Mouse (Mus musculus) CD8-positive naive resting alpha-beta T cell, adult 2 months (primary cell): ENCODE data around the gene Obp2b.

Experiments used
- DNase-seq, 2 experiments: peaks; one replicate each; pipeline ENCODE4 v3.0.0; 2022; ENCODE audit warnings: low read depth in 2 of 2, low spot score in 2 of 2

The Obp2b gene

DNA sequence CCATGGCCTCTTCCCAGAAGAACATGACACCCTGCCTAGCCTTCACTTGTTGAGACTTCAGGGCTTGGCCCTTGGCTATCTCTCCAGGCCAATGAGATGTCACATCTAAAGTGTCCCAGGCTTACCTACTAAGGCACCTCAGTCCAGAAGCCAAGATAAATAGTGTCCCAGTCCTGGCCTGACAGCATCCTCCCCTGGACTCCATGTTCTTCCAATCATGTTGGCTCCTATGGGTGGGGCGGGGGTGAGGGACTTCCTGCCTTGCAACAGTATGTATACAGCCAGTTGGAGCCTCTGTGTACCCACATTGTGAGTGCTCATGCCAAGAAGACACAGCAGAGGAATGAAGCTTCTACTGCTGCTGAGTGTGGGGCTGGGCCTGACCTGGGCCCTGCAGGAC is 39.9 kb downstream of the Obp2b start, which contains the start of gene Lcn11:
Gene Lcn11, plus strand, starts transcription at position 301 of the 400 bp plus-strand sequence.
- no peak for DNase-seq

DNA sequence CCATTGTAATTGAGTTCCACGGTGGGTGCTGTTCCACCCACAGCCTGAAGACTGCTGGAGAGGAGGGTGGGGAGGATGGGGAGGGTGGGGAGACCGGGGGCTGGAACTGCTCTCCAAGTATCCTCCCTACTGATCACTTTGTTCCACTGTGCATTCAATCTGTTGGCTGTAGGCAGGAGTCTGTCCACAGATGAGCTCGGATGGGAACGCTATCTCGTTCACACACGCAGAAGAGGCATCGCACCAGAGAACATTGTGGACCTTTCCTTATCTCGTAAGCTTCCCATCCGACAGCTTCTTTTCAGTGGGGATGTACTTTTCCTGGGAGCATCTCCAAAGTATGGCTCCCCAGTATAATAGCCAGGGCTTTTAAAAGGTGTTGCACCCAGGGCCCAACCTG is 42.3 kb downstream of the Obp2b start:
- DNase-seq = no peak

DNA sequence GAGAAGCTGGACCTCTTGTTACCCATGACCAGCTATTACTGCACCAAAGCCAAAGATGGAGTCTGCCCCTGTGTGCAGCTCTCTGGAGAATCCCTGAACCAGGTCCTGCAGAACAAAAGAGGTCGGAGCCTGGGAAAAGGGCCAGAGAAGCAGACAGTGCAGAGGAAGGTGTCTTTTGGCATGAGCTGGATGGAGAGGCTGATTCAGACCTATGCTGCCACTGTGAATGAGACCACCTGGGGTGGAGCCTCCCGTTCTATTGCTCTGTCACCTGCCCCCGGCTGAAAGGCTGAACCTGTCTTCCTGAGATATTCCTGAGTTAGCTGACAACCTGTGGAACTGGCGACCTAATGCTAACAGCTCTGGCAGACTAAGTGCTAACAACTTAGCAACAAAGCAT is 44.1 kb downstream of the Obp2b start:
- no peak for DNase-seq

DNA sequence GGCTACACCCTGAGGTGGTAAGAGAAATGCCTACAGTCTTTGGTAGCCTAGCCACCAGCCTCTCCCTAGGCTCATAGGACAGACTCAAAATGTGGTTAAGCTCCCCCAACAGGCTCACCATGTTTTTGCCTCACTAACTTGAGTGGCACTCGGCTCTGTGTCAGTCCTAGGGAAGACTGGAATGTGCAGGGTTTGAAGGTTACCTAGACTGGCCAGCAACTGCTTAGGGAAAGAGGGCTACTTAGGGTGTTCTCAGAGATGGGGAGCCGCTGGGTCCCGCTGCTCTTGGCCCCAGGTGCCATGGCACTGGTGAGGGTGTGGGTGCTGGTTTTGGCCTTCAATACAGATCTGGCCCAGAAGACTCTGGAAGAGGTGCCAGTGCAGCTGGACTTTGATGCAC is 45.1 kb downstream of the Obp2b start, which contains the start of gene Gm13539:
Gene Gm13539, plus strand, starts transcription at position 301 of the 400 bp plus-strand sequence.
- no peak for DNase-seq

DNA sequence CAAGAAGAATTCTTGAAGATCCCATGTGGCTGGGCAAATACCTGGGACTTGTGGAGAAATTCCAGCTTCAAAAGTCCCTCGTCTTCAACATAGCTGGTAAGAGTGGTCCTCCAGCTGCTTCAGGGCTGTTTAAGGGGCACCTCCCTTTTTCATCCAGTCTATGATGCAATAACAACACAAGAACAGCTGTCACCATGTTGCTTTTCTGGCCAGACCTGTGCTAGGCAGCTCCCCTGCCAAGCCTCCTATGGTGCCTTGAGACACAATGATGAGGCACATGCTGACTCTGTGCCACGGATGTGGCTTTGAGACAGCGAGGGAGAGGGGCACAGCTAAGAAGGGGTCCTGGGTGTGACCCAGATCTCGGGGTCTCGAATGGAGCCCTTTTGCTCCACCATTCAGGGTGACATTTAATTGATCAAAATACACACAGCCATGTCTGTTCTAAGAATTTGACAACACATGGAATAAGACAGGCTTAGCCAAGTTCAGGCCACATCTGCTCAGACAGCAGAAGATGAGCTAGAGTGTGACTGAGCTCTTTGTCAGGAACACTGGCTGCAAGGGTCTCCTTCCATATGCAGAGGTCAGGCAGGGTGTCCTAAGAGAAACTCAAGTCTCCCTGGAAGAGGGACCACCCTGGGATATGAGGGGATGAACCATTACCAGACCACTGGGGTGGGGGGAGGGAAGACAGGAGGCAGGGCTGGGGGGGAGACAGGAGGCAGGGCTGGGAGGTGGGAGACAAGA is 48.9 kb downstream of the Obp2b start:
- DNase-seq = no peak

DNA sequence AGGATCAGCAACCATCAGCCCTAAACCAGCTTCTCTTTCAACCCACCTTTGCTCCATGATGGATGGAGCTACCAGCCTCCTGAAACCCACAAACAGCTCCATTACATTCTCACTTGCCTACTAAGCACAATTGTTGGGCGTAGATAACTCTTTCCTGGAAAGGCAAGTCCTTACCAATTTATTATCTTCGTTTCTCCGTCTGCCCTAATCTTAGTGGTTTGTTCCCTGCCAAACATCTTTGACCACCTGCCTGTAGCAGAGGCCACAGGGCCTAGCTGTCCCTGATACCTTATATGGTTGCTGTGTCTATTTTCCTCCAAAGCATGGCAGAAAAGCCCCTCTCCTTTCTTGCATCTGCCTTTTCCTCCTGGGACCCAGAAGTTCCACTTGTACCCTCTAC is 52.3 kb downstream of the Obp2b start:
- DNase-seq = no peak
